Mouse (Mus musculus) ovary, postnatal 10 days (tissue): ENCODE data around the gene Olfr1417.

Source experiments
- DNase-seq: peaks from one replicate; pipeline ENCODE4 v3.0.0; 2022; ENCODE audit warnings: low spot score

Gene Olfr1417

GRCm38 (mm10) chr19:11810856-11811255, 28.2 kb downstream of the Olfr1417 start:
- DNase-seq, result no peak

DNA sequence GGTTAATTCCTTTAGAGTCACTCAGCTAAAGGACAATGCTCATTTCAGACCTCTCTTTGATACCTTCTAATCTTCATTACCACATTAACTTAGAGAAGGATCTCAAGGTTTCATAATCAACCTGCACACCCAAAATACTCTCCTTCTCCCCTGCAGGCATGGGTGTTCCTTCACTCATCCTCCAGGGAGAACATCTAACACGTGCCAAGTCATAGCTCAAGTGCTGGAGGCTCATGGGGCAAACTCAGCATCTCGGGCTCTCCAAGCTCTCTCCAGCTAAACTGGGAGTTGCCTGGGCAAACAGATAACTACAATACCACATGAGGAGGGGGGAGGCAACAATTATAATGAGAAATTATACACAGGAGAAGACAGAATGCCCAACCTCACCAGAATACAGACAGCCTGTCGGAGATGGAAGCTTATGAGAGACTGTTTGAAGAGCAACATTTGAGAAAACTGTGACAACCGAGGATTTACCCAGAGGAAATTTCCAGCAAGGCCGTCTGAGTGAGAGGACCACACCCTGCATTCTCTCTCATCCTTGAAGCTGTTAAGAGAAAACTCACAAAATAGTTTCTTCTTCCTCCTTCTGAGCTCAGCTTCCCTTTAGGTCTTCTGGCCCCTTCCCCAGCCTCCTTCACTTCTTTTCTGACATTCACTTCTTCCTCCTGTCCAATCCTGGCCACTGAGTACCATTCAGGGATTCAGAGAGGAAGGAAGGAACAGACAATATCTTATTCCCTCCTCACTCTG, 28.8 kb downstream of the Olfr1417 start:
- no peak for DNase-seq

DNA sequence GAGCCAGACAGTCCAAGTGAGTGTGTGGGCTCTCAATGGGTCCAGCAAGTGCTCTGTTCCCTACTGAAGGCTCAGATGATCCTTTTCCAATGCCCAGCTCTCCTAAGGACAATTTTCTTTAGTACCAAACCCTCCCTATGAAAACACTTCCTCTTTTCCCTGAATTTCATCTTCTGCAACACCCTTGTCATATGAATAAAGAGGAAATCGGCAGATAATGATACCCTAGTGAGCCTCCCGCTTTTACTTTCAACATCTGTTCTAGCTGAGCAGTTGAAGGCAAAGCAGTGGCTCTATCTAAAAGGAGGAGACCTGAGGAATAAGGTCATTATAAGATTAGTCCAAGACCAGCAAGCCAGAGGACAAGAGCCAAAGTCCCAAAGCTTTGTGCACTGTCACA, 30.6 kb downstream of the Olfr1417 start:
- DNase-seq, result no peak

GRCm38 (mm10) chr19:11807822-11808221, 31.2 kb downstream of the Olfr1417 start:
- no peak for DNase-seq

- DNase-seq, result no peak
Measured at GRCm38 (mm10) chr19:11807251-11807650, 31.8 kb downstream of the Olfr1417 start.

DNA sequence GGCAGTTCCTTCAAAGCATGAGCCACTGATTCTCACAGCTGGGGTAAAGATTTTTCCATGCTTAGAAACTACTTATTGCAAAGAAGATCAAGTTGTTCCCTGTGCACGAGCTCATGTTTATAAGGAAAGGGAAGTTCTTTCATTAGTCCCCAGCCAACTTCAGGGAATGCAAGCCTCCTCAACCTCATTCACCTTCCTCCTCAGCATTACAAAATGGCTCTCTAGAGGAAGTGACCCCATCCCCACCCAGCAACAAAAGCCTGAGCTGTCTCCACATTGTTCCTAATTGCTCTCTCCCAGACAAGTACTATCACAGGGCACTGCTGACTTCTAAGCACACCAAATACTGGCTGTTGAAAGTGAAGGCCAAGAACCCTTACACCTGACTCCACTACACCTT, 34.6 kb downstream of the Olfr1417 start:
- DNase-seq, result no peak

DNA sequence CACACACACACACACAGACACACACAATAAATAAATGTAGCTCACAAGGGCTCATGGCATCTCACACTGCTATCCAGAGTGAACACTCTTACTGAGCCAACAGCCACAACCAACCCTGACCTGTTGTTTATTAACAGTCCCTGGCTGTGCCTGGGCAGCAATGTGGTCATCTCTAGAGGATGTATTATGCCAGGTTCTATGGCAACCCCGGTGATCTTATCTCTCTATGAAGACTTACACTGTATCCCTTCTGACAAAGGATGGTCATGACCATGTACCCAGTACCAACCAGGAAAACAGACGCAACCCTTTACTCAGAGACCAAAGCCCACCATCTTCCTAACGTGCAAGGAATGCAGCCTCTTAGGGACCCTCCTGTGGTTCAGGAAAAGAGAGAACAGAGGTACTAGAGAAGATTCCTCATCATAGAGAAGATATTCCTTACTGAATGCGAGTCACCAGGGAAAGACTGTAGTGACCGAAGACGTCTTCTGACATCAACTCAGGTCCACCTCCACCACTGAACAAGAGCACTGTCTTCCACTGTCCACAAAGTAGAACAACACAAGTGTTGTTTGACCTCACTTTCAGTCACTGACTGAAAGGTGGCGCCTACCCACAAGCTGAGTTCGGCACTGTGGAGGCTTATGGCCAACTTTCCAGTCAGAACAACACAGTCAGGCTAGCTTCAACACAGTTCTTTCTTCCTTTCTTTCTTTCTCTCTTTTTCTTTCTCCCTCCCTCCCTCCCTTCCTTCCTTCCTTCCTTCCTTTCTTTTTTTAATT, 38.3 kb downstream of the Olfr1417 start:
- DNase-seq, result no peak

DNA sequence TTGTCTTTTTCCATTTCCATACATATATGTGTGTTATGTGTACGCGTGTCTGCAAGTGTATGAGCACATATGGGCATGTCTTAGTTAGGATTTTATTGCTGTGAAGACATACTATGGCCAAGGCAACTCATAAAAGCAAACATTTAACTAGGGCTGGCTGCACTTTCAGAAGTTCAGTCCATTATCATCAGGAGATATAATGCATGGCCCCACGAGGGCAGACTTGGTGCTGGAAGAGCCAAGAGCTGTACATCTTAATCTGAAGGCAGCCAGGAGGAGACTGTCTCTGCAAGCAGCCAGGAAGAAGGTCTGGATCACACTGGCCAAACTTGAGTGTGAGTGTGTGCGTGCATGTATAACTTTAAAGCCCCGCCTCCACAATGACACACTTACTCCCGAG, 44.6 kb downstream of the Olfr1417 start:
- DNase-seq, result no peak

DNA sequence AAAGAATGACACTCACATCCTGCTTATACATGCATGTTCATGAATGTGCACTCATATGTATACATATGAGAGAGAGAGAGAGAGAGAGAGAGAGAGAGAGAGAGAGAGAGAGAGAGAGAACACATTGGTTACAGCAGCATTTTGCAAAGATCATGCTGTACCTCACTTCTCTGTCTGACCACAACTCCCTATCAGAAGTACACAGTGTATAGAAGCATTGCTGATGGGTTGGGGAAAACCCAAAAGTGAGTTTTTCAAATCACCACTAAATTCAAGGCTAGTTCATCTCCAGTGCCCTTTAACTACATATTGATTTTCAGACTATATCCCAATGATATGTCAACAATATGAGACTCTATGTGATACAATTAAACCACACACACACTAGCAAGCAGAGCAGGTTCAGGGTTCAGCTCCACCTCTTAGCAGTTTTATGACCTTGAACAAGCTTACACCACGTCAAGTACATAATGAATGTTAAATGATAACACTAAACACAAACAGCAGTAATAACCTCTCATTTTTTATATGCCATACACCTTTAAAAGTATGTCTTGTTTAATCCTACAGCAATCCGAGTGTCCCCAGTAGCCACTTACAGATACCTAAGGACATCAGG, 45.2 kb downstream of the Olfr1417 start:
- DNase-seq, result no peak

- DNase-seq, result no peak
Measured at GRCm38 (mm10) chr19:11791825-11792224, 47.2 kb downstream of the Olfr1417 start.

GRCm38 (mm10) chr19:11788876-11789275, 50.1 kb downstream of the Olfr1417 start:
- DNase-seq, result no peak

GRCm38 (mm10) chr19:11787826-11788225, 51.2 kb downstream of the Olfr1417 start:
- DNase-seq, result no peak

GRCm38 (mm10) chr19:11785409-11786154, 53.4 kb downstream of the Olfr1417 start:
- DNase-seq, result no peak

DNA sequence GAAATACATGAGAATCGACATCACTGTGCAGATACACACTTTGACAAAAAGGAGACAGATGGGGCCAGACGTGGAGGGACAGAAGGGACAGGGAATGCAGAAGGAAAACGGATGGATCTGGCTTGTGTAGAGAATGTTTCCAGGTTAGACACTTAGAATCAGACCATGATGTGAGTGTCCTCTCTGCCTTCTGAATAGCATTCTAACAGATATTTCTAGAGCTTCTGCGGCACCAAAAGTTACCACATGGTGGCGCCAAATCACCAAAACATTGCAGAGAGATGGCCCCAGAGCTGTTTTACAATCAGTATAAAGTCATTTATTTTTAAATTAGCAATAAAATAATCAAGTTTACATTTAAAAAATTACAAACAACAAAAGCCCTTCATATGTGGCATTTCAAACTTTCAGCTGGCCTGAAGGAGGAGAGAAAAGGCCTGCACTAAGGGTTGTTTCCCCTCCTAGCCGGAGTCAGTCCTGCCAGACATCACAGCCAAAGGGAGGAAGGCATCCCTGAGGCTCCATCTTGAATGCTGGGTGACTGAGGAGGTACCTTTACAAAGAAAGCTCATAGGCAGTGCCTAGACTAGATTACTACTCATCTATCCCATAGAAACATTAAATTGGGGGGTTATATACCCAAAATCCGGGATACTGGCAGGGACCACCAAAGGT, 61.7 kb downstream of the Olfr1417 start:
- DNase-seq, result peak; percentile 19
